Mouse (Mus musculus) gastrocnemius, postnatal 25 days (tissue): ENCODE data around the gene Isl1. TPM values are rescaled to one million over a fixed set of nuclear protein-coding genes. Genes with fewer than 3 reads are reported as not detected.

Source experiments
- DNase-seq: peaks from one replicate; pipeline ENCODE4 v3.0.0; 2022
- total RNA-seq, 2 experiments: library from RNA; stranded (reverse); gene quantifications; 1 replicate in 1 of 2; 2 replicates in 1 of 2; pipeline ENCODE4 v1.2.3; 2021

Isl1 gene
- total RNA-seq, 2 experiments from 2014 or later, result not detected

- DNase-seq, result no peak
Observed at GRCm38 (mm10) chr13:116294734-116295133, 14.8 kb downstream of the Isl1 start.

- no peak for DNase-seq
Observed at GRCm38 (mm10) chr13:116294151-116294461, 15.4 kb downstream of the Isl1 start.

- DNase-seq, result no peak
Observed at GRCm38 (mm10) chr13:116293301-116294150, 16.0 kb downstream of the Isl1 start.

GRCm38 (mm10) chr13:116289655-116290054 is 19.8 kb downstream of the Isl1 start:
- DNase-seq, result no peak

GRCm38 (mm10) chr13:116279207-116279772 is 30.2 kb downstream of the Isl1 start:
- DNase-seq, result no peak
